Mouse (Mus musculus): ENCODE data around the gene Zfp526. TPM values are rescaled to one million over a fixed set of nuclear protein-coding genes. Genes with fewer than 3 reads are reported as not detected.

The Zfp526 gene
- total RNA-seq, 4 experiments from 2014 or later: 11.7 to 16.1 (median 14.2) TPM

DNA sequence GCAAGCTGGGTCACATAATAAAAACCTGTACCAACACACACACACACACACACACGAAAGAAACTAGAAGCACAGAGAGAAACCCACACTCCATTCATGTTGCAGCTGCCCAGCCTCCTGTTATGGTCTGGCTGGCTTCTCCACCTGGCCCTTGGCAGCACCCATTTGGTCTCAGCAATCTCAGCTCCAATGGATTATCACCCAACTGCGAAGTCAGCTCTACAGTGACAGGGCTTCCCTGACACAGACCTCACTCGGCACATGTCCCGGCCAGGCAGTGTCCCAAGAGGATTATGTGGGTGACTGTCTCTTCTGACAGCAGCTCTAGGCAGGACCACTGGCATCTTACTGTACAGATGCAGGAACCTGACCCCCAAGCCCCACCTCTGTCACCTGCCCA, 10.7 kb upstream of the Zfp526 start:
- no peak for DNase-seq

- DNase-seq: no peak
Observed at GRCm38 (mm10) chr7:25213099-25213498, 8.1 kb upstream of the Zfp526 start.

DNA sequence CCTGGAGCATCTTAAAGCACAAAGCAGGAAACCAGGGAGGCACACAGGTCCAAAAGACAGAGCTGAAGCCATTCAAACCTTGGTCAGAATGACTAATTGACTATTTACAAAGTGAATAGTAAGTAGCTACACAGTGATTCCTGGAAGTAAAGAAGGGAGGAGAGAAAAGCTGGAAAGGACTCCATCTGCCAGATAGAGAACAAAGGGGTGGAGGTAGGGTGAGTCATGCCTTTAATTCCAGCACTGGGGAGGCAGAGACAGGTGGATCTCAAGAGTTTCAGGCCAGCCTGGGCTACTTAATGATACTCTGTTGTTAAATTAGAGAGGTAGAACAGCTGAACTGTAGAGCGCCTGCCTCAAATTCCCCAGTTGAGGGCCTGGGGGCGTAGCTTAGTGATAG, 7.1 kb upstream of the Zfp526 start:
- no peak for DNase-seq

- no peak for DNase-seq
Observed at GRCm38 (mm10) chr7:25217653-25218395, 3.4 kb upstream of the Zfp526 start.

- no peak for DNase-seq
Observed at GRCm38 (mm10) chr7:25218705-25219415, 2.4 kb upstream of the Zfp526 start.

- DNase-seq: no peak
Observed at GRCm38 (mm10) chr7:25219416-25219750, 1.8 kb upstream of the Zfp526 start.

DNA sequence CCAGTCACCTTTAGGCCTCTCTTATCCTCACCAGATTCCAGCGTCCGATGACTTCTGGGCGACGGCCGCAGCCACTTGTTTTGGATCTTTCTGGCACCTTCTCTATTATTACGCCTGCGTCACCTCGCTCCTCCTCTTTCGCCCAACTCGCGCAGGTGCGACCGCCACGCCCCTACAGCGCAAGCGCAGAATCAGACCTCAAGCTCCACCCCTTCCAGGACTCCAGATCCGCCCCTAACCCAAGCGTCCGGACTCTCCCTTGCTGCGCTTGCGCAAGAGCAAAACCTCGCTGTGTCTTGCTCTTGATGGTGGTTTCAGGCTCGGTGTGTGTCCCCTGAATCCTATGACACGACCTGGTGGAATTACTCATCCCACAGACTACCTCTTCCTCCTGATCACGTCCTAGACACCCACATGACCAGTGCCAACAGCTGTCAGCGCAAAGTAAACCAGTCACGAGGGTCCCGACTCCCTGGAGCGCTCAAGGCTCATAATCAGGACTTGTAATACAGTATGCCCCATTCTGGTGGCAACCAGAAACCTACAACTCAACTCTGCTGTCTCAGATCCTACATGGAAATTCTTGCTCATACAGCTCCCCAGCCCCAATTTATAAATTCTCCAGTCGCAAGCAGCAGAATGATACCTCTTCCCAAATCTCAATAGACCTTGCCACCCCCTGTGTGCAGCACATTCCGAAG, 1.3 kb upstream of the Zfp526 start:
- DNase-seq: peak; percentile 97

GRCm38 (mm10) chr7:25220457-25221101, 646 bp upstream of the Zfp526 start, which contains the start of gene Dedd2:
Dedd2 (minus strand) TSS chr7:25220615.
- peak; percentile 72 for DNase-seq

DNA sequence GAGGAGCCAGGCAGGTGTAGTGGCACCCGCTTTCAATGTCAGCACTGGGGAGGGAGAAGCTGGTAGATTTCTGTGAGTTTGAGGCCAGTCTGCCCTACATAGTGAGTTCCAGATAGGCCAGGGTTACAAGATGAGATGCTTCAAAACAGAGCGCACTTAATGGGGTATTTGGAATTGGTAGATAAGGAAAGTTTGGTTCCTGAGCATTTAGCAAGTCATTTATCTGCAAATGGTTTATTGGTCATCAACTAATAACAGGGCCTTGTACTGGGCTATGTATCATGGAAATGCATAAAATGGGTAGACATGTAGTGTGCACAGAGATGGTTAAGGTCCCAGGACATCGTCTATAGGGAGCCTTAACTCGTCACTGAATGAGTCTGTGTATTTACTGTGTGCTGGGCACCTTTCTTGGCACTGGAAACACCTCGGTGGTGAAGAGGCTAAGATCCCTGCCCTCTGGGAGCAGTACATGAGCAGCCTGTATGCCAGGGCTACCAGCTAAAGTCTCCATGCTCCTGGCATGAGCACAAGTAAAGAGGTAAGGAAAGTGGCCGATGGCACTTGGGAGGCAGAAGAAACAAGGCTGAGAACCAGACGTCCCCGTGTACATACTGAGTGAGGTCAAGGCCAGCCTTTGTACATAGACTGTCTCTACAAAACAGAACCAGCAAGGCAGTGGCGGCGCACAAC, 1.2 kb downstream of the Zfp526 start:
- DNase-seq: no peak

GRCm38 (mm10) chr7:25227523-25228300, 6.5 kb downstream of the Zfp526 start:
- no peak for DNase-seq

DNA sequence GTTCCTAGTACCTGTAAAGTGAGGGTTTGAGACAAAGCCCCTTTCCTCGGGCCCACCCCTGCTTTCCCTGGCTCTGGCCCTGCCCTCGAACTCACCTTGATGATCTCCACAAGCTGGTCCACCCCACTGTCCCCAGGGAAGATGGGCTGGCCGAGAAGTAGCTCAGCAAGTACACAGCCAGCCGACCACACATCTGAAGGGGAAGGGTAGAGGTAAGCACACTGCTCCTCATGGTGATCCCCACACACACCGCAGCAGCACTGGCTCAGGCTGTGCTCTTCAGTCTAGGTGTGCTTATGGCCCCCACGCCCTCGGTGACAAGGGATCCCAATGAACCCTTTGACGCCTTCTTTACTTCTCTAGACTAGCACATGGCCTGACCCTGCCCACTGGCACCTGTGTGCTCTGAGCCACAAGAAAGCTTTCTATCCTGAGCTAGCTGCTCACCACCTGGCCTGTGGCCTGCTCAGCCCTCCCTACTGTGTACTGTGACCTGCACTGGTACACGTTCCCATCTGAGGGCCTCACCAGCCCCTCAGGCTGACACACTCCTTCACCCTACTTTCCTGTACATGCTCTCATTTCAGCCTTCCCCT, 9.6 kb downstream of the Zfp526 start:
- DNase-seq: no peak

- DNase-seq: no peak
Observed at GRCm38 (mm10) chr7:25232101-25232648, 10.9 kb downstream of the Zfp526 start.

GRCm38 (mm10) chr7:25233061-25233460, 11.8 kb downstream of the Zfp526 start:
- DNase-seq: no peak

DNA sequence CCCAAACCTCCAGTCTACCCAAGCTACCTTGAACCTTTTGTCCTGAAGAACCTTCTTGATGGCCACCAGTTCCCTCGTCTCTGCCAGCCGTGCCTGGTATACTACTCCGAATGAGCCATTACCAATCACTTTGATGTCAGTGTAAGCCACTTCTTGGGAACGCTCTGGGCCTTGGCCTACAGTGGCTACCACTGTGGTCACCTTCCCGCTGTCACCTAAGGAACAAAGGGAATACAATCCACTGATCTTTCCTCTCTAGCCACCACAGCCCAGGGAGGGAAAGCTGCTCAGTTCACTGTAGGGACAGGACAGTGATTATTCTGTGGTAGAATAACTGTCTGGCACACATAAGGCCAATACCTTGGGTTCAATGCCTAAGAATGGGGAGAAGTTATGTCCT, 14.3 kb downstream of the Zfp526 start:
- DNase-seq: no peak

DNA sequence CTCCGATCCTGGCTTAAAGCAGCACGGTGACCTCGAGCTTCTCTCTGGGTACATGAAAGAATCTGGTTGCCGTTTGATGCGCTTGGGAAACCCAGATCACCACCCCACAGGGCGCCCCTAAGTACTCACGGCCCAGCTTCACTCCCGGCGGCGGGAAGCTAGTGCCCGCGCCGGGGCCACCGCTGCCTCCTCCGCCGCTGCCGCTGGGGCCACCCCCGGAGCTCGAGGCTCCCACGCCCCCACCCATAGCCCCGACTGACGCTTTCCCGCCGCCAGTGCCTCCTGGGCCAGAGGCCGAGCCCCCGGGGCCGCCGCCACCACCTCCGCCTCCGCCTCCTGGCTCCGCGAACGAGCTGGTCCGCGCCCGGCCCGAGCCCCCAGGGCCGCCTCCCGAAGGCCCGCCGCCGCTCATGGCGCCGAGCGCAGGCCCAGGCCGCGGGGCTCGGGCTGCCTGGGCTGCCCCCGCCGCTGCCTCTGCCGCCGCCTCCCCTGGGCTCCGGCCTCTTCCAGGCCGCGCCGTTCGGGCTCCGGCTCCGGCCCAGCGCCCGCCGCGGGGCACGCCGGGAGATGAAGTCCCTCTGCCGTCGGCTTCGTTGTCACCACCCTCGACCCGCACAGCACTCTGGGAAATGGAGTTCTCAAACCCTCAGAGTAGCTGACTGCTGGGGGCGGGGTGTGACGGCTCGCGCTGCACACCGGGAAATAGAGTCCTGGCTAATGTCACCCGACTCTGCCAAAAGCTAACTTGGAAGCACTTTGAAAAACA, 16.2 kb downstream of the Zfp526 start, which contains the start of gene Gsk3a:
TSS of gene Gsk3a (minus strand) at position 603 of the 766 bp plus-strand sequence.
- DNase-seq: peak; percentile 98

- peak; percentile 93 for DNase-seq
Observed at GRCm38 (mm10) chr7:25238015-25238706, 16.9 kb downstream of the Zfp526 start.

- peak; percentile 84 for DNase-seq
Observed at GRCm38 (mm10) chr7:25238829-25239623, 17.8 kb downstream of the Zfp526 start.

- DNase-seq: no peak
Observed at GRCm38 (mm10) chr7:25240631-25241030, 19.4 kb downstream of the Zfp526 start.
